Mouse (Mus musculus): Measurements from ENCODE around the gene Tspear.

- TF ChIP-seq CTCF (IDR thresholded peaks at IDR 0.05; ENCODE audit: low read depth, low read length) (no peak), POLR2AphosphoS5 (IDR thresholded peaks at IDR 0.05; ENCODE audit: insufficient replicate concordance, low read depth, low read length) (no peak)
Observed at GRCm38 (mm10) chr10:77643160-77643559, 43.2 kb upstream of the Tspear start.
